ENCODE assay signal across 8 mouse cellular contexts in genomic region chr13:13523625-13524584, GRCm38 (mm10).
DNase-seq lines count a peak whose midpoint lies in the region; TF ChIP-seq lines count a peak whose summit lies in the region.

No protein-coding gene starts in this region.

- TF ChIP-seq POLR2A in brain, embryonic 14.5 days (IDR thresholded peaks at IDR 0.05; ENCODE audit: borderline replicate concordance, extremely low read depth, insufficient read depth, insufficient read length, poor library complexity, severe bottlenecking), result no peak

- TF ChIP-seq CTCF in brain, embryonic 14.5 days (IDR thresholded peaks at IDR 0.05; ENCODE audit: borderline replicate concordance, extremely low read depth, insufficient read depth, insufficient read length), result no peak

- DNase-seq in cerebellum, postnatal 14 days, result peak; percentile 52 to 77
- DNase-seq in cerebellum, postnatal 36 days, result no peak
- DNase-seq in left cerebral cortex, postnatal 4 days, result peak; percentile 46
- no peak for DNase-seq in left cerebral cortex, adult 11 months (ENCODE audit: low spot score)
- peak; percentile 50 for DNase-seq in brain, embryonic 14.5 days (ENCODE audit: low read depth)
- peak; percentile 58 to 59 for DNase-seq in spleen, adult 18-20 months
- no peak for DNase-seq in frontal cortex, postnatal 25 days (ENCODE audit: low spot score in 2 of 2)
- DNase-seq in left cerebral cortex, adult 18-20 months (ENCODE audit: low spot score in 2 of 2), result no peak

- intact Hi-C loops in left cerebral cortex, postnatal 4 days (cut with DNase I), result no loop called here

Comparison
In these comparisons a context has a peak if more than half of its experiments do, and no peak if none do; other contexts are left out.
1. DNase-seq: peak in cerebellum, postnatal 14 days (2 of 2), left cerebral cortex, postnatal 4 days (single experiment), brain, embryonic 14.5 days (single experiment) and spleen, adult 18-20 months (2 of 2); none in cerebellum, postnatal 36 days (0 of 2), left cerebral cortex, adult 11 months (single experiment), frontal cortex, postnatal 25 days (0 of 2) and left cerebral cortex, adult 18-20 months (0 of 2).